Mouse (Mus musculus): ENCODE results near the gene Hspb8. TPM values are rescaled to one million over a fixed set of nuclear protein-coding genes. Genes with fewer than 3 reads are reported as not detected.
"Not testable (repeated sequence)": the region's sequence is repeated elsewhere in the genome, so short reads cannot be mapped to it uniquely, and the experiment has no call there.

The Hspb8 gene
- polyA plus RNA-seq, 1 experiment, result 1.1 TPM

- Histone ChIP-seq H3K4me1 (ENCODE audit: control insufficient read depth, insufficient read depth, low read length) (peaks cover 8% of the 10 kb centered on the region), H3K4me3 (ENCODE audit: control insufficient read depth, low read depth, low read length) (no peak overlapping the region), H3K36me3 (ENCODE audit: control insufficient read depth, insufficient read depth, low read length) (no peaks in the 10 kb centered on the region), H3K27ac (ENCODE audit: control insufficient read depth, insufficient read depth, low read depth, low read length) (no peak overlapping the region), H3K27me3 (ENCODE audit: control insufficient read depth, insufficient read depth, low read length) (no peaks in the 10 kb centered on the region; the same call in 1 of the 2 replicates)
- TF ChIP-seq CTCF (IDR thresholded peaks at IDR 0.05; ENCODE audit: control insufficient read depth, insufficient read depth, insufficient replicate concordance, low read depth, low read length) (no peak), POLR2A (IDR thresholded peaks at IDR 0.05; ENCODE audit: control insufficient read depth, low read depth, low read length) (no peak)
Measured at GRCm38 (mm10) chr5:116426701-116427100, 4.0 kb upstream of the Hspb8 start.

DNA sequence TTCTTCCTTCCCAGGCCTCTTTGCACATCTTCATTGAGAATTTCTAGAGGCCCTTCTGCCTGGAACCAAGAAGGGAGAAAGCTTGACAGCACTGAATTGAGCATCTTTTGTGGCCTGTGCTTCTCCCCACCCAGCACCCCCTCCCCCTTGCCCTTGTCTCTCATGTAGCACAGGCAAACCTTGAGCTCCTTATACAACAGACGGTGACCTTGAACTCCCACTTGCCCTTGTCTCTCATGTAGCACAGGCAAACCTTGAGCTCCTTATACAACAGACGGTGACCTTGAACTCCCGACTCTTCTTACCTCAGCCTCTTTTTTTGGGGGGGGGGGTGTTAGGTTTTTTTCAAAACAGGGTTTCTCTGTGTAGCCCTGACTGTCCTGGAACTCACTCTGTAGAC is 3.0 kb upstream of the Hspb8 start:
- not testable (repeated sequence) for H3K27me3 ChIP-seq (ENCODE audit: control insufficient read depth, insufficient read depth, low read length); H3K36me3 ChIP-seq (ENCODE audit: control insufficient read depth, insufficient read depth, low read length); H3K4me1 ChIP-seq (ENCODE audit: control insufficient read depth, insufficient read depth, low read length); H3K4me3 ChIP-seq (ENCODE audit: control insufficient read depth, low read depth, low read length); H3K27ac ChIP-seq (ENCODE audit: control insufficient read depth, insufficient read depth, low read depth, low read length)

- no peak overlapping the region for H3K4me3 ChIP-seq (ENCODE audit: control insufficient read depth, low read depth, low read length)
- H3K4me1 ChIP-seq (ENCODE audit: control insufficient read depth, insufficient read depth, low read length), result peaks cover 8% of the 10 kb centered on the region
- no peaks in the 10 kb centered on the region; the same call in 1 of the 2 replicates for H3K27me3 ChIP-seq (ENCODE audit: control insufficient read depth, insufficient read depth, low read length)
- H3K36me3 ChIP-seq (ENCODE audit: control insufficient read depth, insufficient read depth, low read length), result no peaks in the 10 kb centered on the region
- TF ChIP-seq CTCF (IDR thresholded peaks at IDR 0.05; ENCODE audit: control insufficient read depth, insufficient read depth, insufficient replicate concordance, low read depth, low read length) (no peak), POLR2A (IDR thresholded peaks at IDR 0.05; ENCODE audit: control insufficient read depth, low read depth, low read length) (no peak)
- no peak overlapping the region for H3K27ac ChIP-seq (ENCODE audit: control insufficient read depth, insufficient read depth, low read depth, low read length)
Measured at GRCm38 (mm10) chr5:116425273-116425672, 2.6 kb upstream of the Hspb8 start.

DNA sequence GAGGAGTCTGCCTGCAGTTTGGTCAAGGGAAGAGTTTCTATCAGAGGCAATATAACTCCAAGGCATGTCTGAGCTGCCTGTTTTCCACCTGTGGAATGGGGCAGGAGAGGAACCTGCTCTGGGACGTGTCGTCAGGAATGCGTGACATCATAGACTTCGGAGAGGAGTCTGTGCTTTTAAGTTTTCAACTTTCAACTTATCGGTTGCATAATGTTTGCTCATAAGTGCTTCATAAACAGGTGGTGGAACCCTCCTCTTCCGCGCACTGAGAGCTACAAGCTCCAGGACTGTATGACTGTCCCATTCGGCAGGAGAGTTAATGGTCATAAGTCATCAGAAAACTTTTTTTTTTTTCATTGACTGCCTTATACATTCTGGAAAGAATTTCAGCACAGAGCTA is 1.1 kb upstream of the Hspb8 start:
- Histone ChIP-seq H3K4me3 (ENCODE audit: control insufficient read depth, low read depth, low read length) (no peak overlapping the region), H3K27ac (ENCODE audit: control insufficient read depth, insufficient read depth, low read depth, low read length) (no peak overlapping the region), H3K36me3 (ENCODE audit: control insufficient read depth, insufficient read depth, low read length) (no peaks in the 10 kb centered on the region), H3K27me3 (ENCODE audit: control insufficient read depth, insufficient read depth, low read length) (no peaks in the 10 kb centered on the region; the same call in 1 of the 2 replicates), H3K4me1 (ENCODE audit: control insufficient read depth, insufficient read depth, low read length) (peaks cover 8% of the 10 kb centered on the region)
- TF ChIP-seq POLR2A (IDR thresholded peaks at IDR 0.05; ENCODE audit: control insufficient read depth, low read depth, low read length) (no peak), CTCF (IDR thresholded peaks at IDR 0.05; ENCODE audit: control insufficient read depth, insufficient read depth, insufficient replicate concordance, low read depth, low read length) (no peak)

- no peaks in the 10 kb centered on the region for H3K36me3 ChIP-seq (ENCODE audit: control insufficient read depth, insufficient read depth, low read length)
- H3K4me1 ChIP-seq (ENCODE audit: control insufficient read depth, insufficient read depth, low read length), result peaks cover 6% of the 10 kb centered on the region
- H3K27ac ChIP-seq (ENCODE audit: control insufficient read depth, insufficient read depth, low read depth, low read length), result no peak overlapping the region
- TF ChIP-seq POLR2A (IDR thresholded peaks at IDR 0.05; ENCODE audit: control insufficient read depth, low read depth, low read length) (no peak), CTCF (IDR thresholded peaks at IDR 0.05; ENCODE audit: control insufficient read depth, insufficient read depth, insufficient replicate concordance, low read depth, low read length) (no peak)
- H3K27me3 ChIP-seq (ENCODE audit: control insufficient read depth, insufficient read depth, low read length), result no peaks in the 10 kb centered on the region; the same call in 1 of the 2 replicates
- no peak overlapping the region for H3K4me3 ChIP-seq (ENCODE audit: control insufficient read depth, low read depth, low read length)
Measured at GRCm38 (mm10) chr5:116421791-116422481, 728 bp downstream of the Hspb8 start.

DNA sequence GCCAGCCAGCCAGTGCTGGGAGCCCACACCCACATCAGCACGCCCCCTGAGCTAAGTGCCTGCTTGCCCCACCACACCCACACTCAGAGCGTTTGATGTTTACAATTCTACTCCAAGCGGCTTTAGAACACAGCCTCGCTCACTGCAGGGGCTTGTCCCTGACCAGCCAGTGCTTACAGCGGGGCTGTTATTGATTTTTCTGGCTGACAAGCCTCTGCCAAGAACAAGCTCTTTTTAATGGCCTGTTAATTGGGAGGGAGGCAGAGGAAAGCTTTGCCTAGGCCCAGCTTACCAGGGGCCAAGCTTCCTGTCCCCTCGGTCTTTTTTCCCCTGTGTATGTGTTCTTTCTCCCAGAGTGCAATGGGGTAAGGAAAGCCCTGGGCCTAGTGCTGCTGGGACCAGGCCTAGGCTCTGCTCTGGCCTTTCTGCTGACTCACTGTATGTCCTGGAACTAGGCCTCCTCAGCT is 1.9 kb downstream of the Hspb8 start:
- no peaks in the 10 kb centered on the region for H3K36me3 ChIP-seq (ENCODE audit: control insufficient read depth, insufficient read depth, low read length)
- H3K4me1 ChIP-seq (ENCODE audit: control insufficient read depth, insufficient read depth, low read length), result peaks cover 6% of the 10 kb centered on the region
- H3K4me3 ChIP-seq (ENCODE audit: control insufficient read depth, low read depth, low read length), result no peak overlapping the region
- no peaks in the 10 kb centered on the region; the same call in 1 of the 2 replicates for H3K27me3 ChIP-seq (ENCODE audit: control insufficient read depth, insufficient read depth, low read length)
- H3K27ac ChIP-seq (ENCODE audit: control insufficient read depth, insufficient read depth, low read depth, low read length), result no peak overlapping the region
- TF ChIP-seq POLR2A (IDR thresholded peaks at IDR 0.05; ENCODE audit: control insufficient read depth, low read depth, low read length) (no peak), CTCF (IDR thresholded peaks at IDR 0.05; ENCODE audit: control insufficient read depth, insufficient read depth, insufficient replicate concordance, low read depth, low read length) (no peak)

DNA sequence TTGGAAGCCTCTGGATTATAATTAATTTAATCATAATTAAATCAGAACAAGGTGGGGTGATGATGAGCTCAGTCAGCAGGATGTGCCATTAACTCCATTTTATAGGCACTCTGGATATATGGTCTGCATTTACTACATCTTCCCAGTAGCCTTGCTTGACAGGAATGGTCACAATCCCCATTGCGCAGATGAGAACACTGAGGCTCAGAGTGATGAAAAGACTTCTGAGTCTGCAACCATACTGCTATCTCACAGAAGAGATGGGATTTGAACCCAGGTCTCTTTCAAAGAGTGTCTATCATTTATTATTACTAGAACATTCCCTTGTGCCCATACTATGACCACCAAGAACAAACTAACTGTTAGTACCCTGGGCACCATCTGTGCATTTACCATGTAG is 2.5 kb downstream of the Hspb8 start:
- H3K27ac ChIP-seq (ENCODE audit: control insufficient read depth, insufficient read depth, low read depth, low read length), result no peak overlapping the region
- no peaks in the 10 kb centered on the region for H3K36me3 ChIP-seq (ENCODE audit: control insufficient read depth, insufficient read depth, low read length)
- no peak for TF ChIP-seq POLR2A (IDR thresholded peaks at IDR 0.05; ENCODE audit: control insufficient read depth, low read depth, low read length)
- TF ChIP-seq CTCF (IDR thresholded peaks at IDR 0.05; ENCODE audit: control insufficient read depth, insufficient read depth, insufficient replicate concordance, low read depth, low read length), result no peak
- H3K4me1 ChIP-seq (ENCODE audit: control insufficient read depth, insufficient read depth, low read length), result peaks cover 6% of the 10 kb centered on the region
- no peak overlapping the region for H3K4me3 ChIP-seq (ENCODE audit: control insufficient read depth, low read depth, low read length)
- H3K27me3 ChIP-seq (ENCODE audit: control insufficient read depth, insufficient read depth, low read length), result no peaks in the 10 kb centered on the region; the same call in 1 of the 2 replicates
